Mouse (Mus musculus) activated CD4-positive, CD25-positive, alpha-beta regulatory T cell, adult 4 months (primary cell): Measurements from ENCODE around the gene Hmg20a. TPM values are rescaled to one million over a fixed set of nuclear protein-coding genes. Genes with fewer than 3 reads are reported as not detected.

Experiments used
- ATAC-seq: one replicate; pipeline ENCODE4 v1.8.0; 2017
- polyA plus RNA-seq, 2 experiments: library from polyadenylated mRNA; unstranded; fragments of 100-300 nt; shearing (Covaris generic); gene quantifications; one replicate each; pipeline ENCODE4 v1.2.1; 2017

The Hmg20a gene
- polyA plus RNA-seq, 2 experiments from 2014 or later: 37.9 to 42.2 TPM

DNA sequence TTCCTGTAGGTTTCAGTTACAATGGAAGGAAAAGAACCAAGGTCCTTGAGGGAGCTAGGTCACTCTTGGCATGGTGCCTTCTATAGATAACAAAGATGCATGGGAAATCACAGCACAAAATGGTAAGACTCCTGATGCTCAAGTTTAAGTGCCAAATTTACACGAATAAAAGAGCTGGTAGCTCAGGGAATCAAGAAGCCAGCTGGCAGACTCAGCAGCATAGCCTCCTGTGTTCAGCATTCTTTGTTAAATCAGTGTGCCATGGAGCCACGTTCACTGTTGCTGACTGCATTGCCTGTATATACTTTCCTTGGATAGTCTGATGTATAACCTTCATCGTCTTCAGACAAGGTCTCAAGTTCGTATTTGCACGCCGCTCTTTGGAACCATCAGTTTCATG is 33.2 kb downstream of the Hmg20a start:
- no peak for ATAC-seq

- no peak for ATAC-seq
These were observed 34.8 kb downstream of the Hmg20a start for GRCm38 (mm10) chr9:56453038-56453815.

DNA sequence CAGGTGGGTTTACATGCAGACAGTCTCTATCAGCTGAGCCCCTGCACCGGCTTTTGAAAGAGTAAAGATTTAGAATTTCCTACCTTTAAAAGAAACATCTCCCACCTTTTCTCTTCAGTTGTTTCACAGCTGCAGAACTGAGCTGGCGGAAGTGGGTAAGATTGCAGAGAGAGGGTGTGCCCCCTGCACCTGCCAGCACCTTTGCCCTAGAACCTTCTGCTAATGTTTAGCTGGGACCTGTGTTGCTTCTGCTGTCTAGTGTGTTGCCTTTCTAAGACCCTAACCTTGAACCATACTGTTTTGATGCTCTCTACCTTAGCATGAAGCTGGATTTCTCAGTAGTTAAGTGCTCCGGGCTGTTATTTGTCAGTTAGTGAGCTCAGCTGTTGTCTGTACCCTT is 38.0 kb downstream of the Hmg20a start:
- no peak for ATAC-seq

DNA sequence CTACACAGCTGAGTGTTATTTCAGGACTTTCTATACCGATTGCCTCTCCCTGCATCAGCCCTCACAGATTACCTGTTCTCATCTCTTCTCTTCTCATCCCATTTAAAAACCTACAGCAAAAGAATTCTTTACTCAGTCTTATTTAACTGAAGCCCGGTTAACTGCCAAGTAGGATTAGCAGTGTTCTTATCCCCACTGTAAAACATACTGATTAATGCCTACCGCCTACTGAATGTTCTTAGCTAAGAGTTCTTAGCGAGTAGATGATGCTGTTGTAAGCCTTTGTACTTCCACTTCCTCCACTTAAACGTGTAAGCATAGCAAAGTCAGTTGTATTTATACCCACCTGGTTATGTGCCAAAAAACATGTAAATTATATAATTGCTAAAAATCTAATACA is 42.6 kb downstream of the Hmg20a start:
- ATAC-seq: no peak

DNA sequence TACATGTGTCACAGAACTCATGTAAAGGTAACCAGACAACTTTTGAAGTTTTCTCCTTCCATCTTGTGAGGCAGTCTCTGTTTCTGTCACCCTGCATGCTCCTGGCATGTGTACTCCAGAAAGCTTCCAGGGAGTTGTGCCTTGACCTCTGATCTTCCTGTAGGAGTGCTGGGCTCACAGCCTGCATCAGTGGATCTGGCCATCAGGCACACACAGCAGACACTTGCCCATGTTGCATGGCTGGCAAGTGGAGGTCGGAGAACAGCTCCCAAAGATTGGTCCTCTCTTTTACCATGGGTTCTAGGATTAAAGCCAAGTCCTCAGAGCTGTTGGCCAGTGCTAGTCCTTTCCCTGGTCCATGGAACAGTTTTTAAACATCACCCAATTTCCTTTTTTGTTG is 44.2 kb downstream of the Hmg20a start:
- no peak for ATAC-seq

- ATAC-seq: no peak
These were observed 44.6 kb downstream of the Hmg20a start for GRCm38 (mm10) chr9:56463046-56463445.

DNA sequence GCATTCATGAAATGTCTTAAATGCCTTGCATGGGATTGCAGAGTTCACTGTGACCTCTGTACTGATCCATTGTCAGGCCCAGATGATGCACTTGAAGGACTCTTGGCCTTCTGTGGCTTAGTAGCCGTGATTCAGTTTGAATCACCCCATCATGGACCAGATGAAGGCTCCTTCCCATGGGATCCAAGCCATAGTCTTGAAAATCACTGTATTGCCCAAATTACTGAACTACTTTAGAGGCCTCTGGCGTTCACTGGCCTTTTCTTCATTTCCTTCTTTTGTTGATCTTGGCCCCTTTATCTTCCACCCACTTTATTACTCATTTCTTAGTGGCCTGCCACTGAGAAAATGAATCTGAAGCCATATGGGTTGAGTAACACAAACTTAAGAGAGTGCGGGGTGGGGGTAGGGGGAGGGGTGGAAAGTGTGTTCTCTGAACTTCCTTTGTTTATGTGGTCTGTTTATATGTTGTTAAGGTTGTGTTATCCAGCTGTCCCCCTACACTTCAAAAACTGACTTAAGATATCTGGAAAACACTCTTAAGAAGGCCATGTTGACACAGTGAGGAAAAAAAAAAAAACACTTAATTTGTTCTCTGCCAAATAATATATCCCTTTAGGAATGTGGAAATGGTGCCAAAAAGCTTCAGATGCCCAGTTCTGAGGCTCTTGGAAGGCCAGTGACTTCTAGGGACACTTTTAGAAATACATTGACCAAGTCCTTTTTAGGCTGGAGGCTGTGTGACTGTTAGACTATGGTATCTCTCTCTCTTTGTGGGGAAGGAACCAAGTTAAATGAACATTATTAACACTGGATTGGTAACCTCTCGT is 45.5 kb downstream of the Hmg20a start:
- ATAC-seq: no peak

GRCm38 (mm10) chr9:56464863-56465654 is 46.6 kb downstream of the Hmg20a start:
- ATAC-seq: peak; percentile 94

DNA sequence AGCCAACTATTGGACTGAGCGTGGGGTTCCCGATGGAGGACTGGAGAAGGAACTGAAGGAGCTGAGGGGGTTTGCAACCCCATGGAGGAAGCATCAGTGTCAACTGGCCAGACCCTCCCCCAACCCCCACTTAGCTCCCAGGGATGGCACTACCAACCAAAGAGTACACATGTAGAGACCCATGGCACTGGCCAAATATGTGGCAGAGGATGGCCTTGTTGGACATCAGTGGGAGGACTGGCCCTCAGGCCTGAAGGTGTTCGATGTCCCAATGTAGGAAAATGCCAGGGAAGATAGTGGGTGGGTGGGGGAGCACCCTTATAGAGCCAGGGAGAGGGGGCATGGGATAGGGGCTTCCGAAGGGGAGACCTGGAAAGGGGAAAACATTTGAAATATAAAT is 47.8 kb downstream of the Hmg20a start:
- no peak for ATAC-seq

DNA sequence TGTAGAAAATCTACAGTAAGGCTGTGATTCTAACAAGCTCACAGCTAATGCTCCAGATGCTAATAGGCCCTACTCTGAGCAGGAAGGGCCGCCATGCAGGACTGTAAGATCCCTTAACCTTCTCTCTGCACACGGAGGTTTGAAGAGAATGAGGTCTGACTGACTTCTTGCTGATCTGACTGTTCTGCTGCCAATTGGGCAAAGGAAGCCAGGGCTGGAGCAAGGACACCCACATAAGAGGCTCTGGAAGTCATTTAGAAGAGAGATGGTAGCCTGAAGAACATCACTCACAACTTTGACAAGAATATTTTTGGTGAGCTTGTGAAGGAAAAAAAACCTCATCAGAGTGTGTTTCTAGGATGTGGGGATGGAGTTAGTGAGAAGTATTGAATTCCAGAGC is 51.2 kb downstream of the Hmg20a start:
- ATAC-seq: no peak

DNA sequence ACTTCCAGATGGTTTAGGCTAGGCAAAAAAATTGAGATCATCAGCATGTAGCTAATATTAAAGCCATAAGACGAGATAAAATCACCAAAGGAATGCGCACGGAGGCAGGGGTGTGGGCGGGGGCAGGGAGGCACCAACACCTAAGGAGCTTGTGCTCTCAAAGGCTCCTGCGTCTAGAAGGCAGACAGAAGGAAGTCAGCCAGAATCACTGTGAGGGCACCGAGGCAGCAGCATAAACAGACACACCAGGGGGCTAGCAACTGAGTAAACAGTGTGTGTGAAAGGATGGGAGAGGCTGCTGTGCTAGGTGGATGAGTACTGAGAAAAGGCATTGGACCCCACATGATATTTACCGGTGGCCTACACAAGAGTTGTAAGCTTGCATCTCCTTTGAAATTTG is 51.9 kb downstream of the Hmg20a start:
- no peak for ATAC-seq

DNA sequence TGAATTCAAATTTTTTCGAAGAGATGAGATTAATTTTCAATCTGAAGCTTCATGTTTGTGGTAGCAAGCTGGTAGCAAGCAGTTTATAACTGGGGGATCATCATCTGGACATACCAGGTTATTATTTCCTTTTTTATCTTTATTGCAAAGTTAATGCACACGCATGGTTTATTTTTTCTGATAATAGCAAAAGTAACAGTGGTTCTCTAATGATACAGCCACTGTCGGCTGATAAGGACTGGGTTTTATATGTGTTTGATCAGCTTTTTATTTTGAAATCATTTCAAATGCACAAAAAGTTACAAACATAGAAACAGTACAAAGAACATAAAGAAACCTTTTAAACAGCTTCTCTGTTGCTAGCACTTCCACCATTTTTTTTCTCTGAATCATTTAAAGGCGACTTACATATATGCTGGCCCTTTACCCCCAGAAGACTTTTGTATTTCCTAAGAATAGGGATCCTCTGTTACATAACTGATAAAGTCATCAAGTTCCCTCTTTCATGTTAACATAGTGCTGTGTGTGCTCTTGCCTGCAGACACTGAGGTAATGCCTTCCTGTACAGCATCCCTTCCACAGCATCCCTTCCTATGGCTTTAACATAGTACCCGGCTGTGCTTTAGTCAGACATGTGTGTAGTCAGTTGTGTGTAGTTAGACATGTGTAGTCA is 60.7 kb downstream of the Hmg20a start:
- no peak for ATAC-seq

DNA sequence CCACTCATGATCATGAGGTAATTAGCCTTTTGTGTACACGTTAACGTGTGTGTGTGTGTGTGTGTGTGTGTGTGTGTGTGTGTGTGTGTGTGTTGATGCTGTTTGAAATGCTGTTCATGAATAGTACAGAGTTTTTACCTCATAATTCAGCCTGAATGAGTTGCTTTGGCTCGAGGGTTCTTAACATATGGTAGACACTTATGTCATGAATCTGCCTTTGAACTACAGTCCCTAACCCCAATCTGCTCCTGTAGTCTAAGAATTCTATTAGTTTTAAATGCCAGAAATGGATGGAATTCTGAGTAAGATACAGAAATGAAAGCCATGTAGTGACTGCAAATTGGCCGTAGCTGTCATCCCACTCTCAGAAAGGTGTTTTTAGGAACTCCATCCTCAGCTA is 64.2 kb downstream of the Hmg20a start:
- no peak for ATAC-seq

GRCm38 (mm10) chr9:56485423-56485822 is 67.0 kb downstream of the Hmg20a start:
- no peak for ATAC-seq

DNA sequence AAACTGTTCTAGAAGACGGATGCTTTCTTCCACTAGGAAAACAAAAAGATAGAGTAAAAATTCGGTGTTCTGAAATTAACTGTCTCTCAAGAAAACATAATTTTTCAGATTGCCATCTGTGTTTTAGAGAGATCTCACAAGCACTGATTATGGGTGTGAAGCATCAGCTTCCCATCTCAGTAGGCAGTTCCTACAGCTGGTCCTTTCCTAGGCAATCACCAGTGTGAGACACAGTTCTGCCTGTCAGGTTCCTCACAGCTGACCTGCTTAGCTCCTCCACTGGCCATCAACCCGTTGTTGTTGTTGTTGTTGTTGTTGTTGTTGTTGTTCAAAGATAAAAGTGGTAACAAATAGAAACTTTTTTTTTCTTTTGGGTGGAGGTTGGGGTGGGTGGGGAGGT is 67.7 kb downstream of the Hmg20a start:
- ATAC-seq: no peak

- no peak for ATAC-seq
These were observed 69.2 kb downstream of the Hmg20a start for GRCm38 (mm10) chr9:56487651-56488050.

GRCm38 (mm10) chr9:56492391-56492790 is 74.0 kb downstream of the Hmg20a start:
- ATAC-seq: no peak

GRCm38 (mm10) chr9:56492916-56493315 is 74.5 kb downstream of the Hmg20a start:
- no peak for ATAC-seq

DNA sequence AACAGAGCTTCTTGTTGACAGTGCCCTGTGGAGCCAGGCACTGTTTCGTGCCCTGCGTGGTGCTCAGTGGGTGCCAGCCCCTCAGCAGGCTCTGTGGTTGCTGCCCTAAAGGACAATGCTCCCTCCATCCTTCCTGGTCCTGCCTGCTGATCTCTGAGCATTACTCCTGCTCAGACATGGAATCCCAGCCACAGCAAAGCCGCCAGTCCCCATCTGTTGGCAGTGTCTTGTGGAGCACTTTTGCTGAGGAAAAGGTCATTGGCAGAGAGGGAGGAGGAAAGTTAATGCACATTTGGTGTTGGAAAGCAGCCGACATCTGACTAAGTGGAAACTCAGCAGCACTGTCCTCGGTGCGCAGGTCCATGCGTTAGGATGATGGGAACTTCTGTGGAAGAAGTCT is 76.7 kb downstream of the Hmg20a start:
- no peak for ATAC-seq

- ATAC-seq: no peak
These were observed 77.4 kb downstream of the Hmg20a start for GRCm38 (mm10) chr9:56495795-56496232.

GRCm38 (mm10) chr9:56496567-56496966 is 78.2 kb downstream of the Hmg20a start:
- ATAC-seq: no peak

DNA sequence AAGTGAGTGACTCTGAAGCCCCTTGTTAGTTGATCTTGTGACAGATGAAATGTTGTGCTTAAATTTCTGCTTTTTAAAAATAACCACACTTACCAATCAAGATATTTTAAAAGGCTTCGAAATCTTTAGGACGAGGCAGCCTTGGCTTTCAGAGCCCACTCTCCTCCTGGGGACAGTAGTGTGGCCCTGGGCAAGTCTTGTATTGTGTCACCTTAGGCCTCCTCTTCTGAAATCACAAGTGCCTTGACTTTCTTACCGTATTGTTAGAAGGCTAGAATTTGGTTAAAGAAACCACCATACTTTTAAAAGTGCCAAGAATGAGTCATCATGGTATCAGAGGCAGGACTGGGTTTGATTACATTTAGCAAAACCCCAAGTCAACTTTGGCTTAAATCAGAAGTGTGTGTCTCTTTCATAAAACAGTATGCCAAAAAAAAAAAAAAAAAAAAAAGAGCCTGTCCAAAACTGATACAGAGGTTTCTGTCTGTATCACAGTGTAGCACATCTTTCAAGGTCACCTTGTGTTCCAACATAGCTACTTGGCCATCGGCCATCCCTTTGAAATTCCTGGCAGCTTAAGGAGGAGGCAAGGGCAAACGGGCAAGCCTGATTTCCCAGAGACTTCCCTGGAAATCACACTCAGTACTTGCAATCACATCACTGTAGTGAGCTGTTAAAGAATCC is 78.9 kb downstream of the Hmg20a start:
- ATAC-seq: no peak
